8 mouse cellular contexts compared by ENCODE assay signal in the genomic region with DNA sequence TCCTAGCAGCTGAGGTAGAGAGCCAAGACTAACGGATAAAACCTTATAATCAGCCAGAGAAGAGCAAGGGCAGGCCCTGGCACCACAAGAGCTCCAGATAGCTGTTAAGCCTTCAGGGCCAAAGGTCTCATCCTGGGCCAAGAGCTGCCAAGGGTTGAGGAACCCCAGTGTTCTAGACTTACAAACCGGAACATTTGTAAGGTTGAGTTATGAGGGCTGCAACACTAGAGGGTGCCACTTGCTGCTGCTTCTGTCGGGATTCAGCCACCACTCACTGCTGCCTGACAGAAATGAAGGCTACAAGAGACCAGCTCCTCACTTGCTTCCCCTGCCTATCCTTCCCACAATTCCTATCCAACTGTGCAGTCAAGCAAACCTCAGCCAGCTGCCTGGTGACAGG. TPM values are rescaled to one million over a fixed set of nuclear protein-coding genes. Genes with fewer than 3 reads are reported as not detected.
A peak's percentile ranks its signal among the peaks of the same experiment; 100 is the strongest.
DNase-seq lines count a peak whose midpoint lies in the region; ATAC-seq and TF ChIP-seq lines count a peak whose summit lies in the region.

No protein-coding gene starts in this region.

- H3K27ac ChIP-seq in bone marrow, adult 2 months (ENCODE audit: control insufficient read depth, insufficient read depth, low read depth, low read length, poor library complexity) = peak overlapping the region; percentile 78
- no peak overlapping the region for H3K27ac ChIP-seq in spleen, adult 2 months (ENCODE audit: insufficient read depth, low read length)
- no peak overlapping the region for H3K27ac ChIP-seq in forebrain, embryonic 12.5 days

- H3K4me2 ChIP-seq in forebrain, embryonic 12.5 days = no peak overlapping the region

- H3K4me3 ChIP-seq in bone marrow, adult 2 months (replicated peaks; ENCODE audit: control insufficient read depth, low read depth, low read length) = no peak overlapping the region
- no peak overlapping the region for H3K4me3 ChIP-seq in lung, adult 2 months (replicated peaks; ENCODE audit: extremely low read depth, low read depth, low read length)
- no peak overlapping the region for H3K4me3 ChIP-seq in spleen, adult 2 months (ENCODE audit: extremely low read depth, insufficient read depth, insufficient read length)
- H3K4me3 ChIP-seq in forebrain, embryonic 12.5 days (replicated peaks) = no peak overlapping the region

- H3K9me3 ChIP-seq in forebrain, embryonic 12.5 days = no peaks in the 10 kb centered on the region

- no peaks in the 10 kb centered on the region for H3K27me3 ChIP-seq in spleen, adult 2 months (ENCODE audit: control insufficient read depth, insufficient read depth, low read length)
- no peaks in the 10 kb centered on the region for H3K27me3 ChIP-seq in forebrain, embryonic 12.5 days

- peak; percentile 84 for TF ChIP-seq CTCF in bone marrow, adult 2 months (IDR thresholded peaks at IDR 0.05; ENCODE audit: control insufficient read depth, insufficient read depth, low read length)
- peak; percentile 75 for TF ChIP-seq CTCF in lung, adult 2 months (IDR thresholded peaks at IDR 0.05; ENCODE audit: insufficient read depth, low read length)
- peak; percentile 57; the same call in 1 of the 2 replicates for TF ChIP-seq CTCF in spleen, adult 2 months (IDR thresholded peaks at IDR 0.05; ENCODE audit: extremely low read depth, insufficient read depth, insufficient read length, insufficient replicate concordance)

- 7% methylated on average over 3 of the region's 3 CpGs for WGBS in bone marrow, adult 2 months
- WGBS in lung, adult 2 months = 28% methylated on average over 3 of the region's 3 CpGs
- WGBS in spleen, adult 2 months = 15% methylated on average over 3 of the region's 3 CpGs
- WGBS in forebrain, embryonic 12.5 days = 33% methylated on average over 3 of the region's 3 CpGs

- no peak for ATAC-seq in forebrain, embryonic 12.5 days (ENCODE audit: low FRiP score)

- peaks cover 2% of the 10 kb centered on the region; the same call in 1 of the 2 replicates for H3K4me1 ChIP-seq in bone marrow, adult 2 months (ENCODE audit: control insufficient read depth, insufficient read depth, low read length)
- peaks cover 3% of the 10 kb centered on the region; the same call in 1 of the 2 replicates for H3K4me1 ChIP-seq in lung, adult 2 months (ENCODE audit: control insufficient read depth, insufficient read depth, low read length)
- peaks cover 5% of the 10 kb centered on the region; the same call in 1 of the 2 replicates for H3K4me1 ChIP-seq in spleen, adult 2 months (ENCODE audit: control insufficient read depth, insufficient read depth, insufficient read length)
- H3K4me1 ChIP-seq in forebrain, embryonic 12.5 days = peaks cover 29% of the 10 kb centered on the region

- no peak for TF ChIP-seq POLR2A in bone marrow, adult 2 months (IDR thresholded peaks at IDR 0.05; ENCODE audit: borderline replicate concordance, control insufficient read depth, low read depth, low read length)
- no peak for TF ChIP-seq POLR2A in lung, adult 2 months (IDR thresholded peaks at IDR 0.05; ENCODE audit: borderline replicate concordance, extremely low read depth, low read depth, low read length)
- TF ChIP-seq POLR2A in spleen, adult 2 months (IDR thresholded peaks at IDR 0.05; ENCODE audit: low read depth, low read length) = no peak

- peak; percentile 44 for DNase-seq in ovary, adult 18-20 months (ENCODE audit: low spot score)
- DNase-seq in ovary, postnatal 10 days (ENCODE audit: low spot score) = no peak
- peak; percentile 17 to 26 for DNase-seq in frontal cortex, postnatal 10 days (ENCODE audit: low spot score in 2 of 2)
- DNase-seq in kidney, postnatal 36 days = peak; percentile 80 to 84
- DNase-seq in lung, adult 2 months = peak; percentile 54
- peak; percentile 41 to 57 for DNase-seq in spleen, adult 2 months (ENCODE audit: low read depth in 1 of 2, low spot score in 2 of 2)

- no peaks in the 10 kb centered on the region for H3K36me3 ChIP-seq in spleen, adult 2 months (ENCODE audit: control insufficient read depth, insufficient read depth, low read length)
- no peaks in the 10 kb centered on the region for H3K36me3 ChIP-seq in forebrain, embryonic 12.5 days (replicated peaks)

- no peak overlapping the region for H3K9ac ChIP-seq in forebrain, embryonic 12.5 days

RNA-seq across cellular contexts. Expression of a gene that starts 1.3 kb away (rescaled TPM):
- polyA plus RNA-seq in bone marrow, adult 2 months (2011; ENCODE audit: insufficient read depth, insufficient read length, low replicate concordance, missing spikeins) = 8.8 and 25.4 TPM in 2 replicates
- 73.2 and 121 TPM in 2 replicates for polyA plus RNA-seq in lung, adult 2 months (2012; rRNA removed)
- 25.7 and 36.9 TPM in 2 replicates for polyA plus RNA-seq in spleen, adult 2 months (2012; rRNA removed)
- polyA plus RNA-seq in forebrain, embryonic 12.5 days (2016; fragmentation: Nextera tagmentation; extraction: Ambion mirVana) = 44.5 and 47.1 TPM in 2 replicates
